Mouse (Mus musculus): ENCODE measurements around the gene Cyp3a11. TPM values are rescaled to one million over a fixed set of nuclear protein-coding genes. Genes with fewer than 3 reads are reported as not detected.
"Not testable (repeated sequence)": the region's sequence is repeated elsewhere in the genome, so short reads cannot be mapped to it uniquely, and the experiment has no call there.

Gene Cyp3a11
- total RNA-seq (2021): not detected
- long read RNA-seq, experiment 1: 0 reads
- long read RNA-seq, experiment 2: 0 reads

DNA sequence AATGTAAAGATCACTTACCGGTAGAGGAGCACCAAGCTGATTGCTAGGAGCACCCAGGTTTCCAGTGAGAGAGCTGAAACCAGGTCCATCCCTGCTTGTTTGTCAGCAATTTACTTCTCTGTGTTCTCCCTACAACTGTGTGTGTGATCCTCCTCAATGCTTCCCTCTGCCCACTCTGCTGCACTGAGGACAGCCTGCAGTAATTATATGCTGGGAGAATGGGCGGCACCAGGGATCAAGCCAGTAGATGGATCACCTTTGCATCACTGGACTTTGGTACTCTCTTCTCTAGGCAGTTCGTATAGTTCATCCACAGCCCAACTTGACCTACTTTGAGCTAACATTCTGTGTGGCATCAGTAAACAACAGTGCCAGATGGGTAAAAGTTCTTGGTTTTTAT is at the start of gene Cyp3a11:
TSS of gene Cyp3a11 (minus strand) at position 277 of the 400 bp plus-strand sequence.
- no peak for DNase-seq (ENCODE audit: low spot score in 2 of 2)
- intact Hi-C loops (cut with DNase I): no loop called here

DNA sequence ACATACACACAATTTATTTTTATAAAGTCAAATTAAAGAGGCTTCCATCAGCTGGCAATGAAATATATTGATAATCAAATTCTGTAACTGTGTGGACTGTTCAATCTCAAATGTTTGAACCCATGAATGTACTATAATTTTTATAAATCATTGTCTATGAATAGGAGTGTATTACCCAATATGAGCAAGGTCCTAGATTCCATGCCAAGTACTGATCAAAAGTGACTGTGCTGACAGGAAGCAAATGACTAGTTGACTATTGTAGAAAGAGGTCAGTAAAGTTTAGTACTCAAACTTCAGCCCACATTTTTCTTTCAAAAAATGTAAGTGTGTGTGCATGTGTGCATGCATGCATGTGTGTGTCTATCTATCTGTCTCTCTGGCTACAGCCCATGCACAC is 33.1 kb upstream of the Cyp3a11 start:
- intact Hi-C loops (cut with DNase I): no loop called here
- no peak for DNase-seq (ENCODE audit: low spot score in 2 of 2)

DNA sequence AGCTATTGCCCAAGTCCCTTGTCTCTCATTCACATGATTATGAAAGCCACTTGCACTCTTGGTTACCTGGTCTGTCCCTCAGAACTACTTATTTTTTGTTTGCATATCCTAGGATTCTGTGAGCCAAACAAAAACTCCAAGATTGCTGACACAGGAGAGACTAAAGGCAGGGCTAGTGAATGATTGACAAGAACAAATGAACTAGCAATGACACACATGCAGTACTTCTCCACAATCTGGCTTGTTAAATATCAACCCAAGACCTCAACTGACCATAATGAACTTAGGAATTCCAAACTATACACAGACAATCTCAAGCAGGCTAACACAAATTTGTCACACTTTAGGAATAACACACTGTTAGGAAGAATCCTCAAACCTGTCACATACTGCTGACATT is 32.0 kb upstream of the Cyp3a11 start:
- intact Hi-C loops (cut with DNase I): no loop called here
- no peak for DNase-seq (ENCODE audit: low spot score in 2 of 2)

DNA sequence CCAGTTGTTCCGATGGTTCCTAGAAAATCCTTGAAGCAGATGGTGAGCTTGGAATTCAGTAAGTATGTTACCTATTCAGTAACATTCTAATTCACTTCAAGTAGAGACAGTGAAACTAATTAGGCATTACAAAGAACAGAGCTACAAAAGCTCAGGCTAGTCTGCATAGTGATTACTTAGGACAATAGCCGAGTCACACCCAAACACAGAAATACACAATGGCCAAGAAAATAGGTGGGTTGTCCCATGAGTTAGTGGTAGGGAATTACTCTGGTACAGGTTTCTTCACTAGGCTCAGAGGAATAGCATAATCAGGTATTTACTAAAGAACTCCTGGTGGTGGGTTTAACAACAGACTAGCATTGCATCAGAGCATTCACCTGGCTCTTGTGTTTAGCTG is 27.2 kb upstream of the Cyp3a11 start:
- DNase-seq (ENCODE audit: low spot score in 2 of 2); intact Hi-C loops (cut with DNase I): not testable (repeated sequence)

DNA sequence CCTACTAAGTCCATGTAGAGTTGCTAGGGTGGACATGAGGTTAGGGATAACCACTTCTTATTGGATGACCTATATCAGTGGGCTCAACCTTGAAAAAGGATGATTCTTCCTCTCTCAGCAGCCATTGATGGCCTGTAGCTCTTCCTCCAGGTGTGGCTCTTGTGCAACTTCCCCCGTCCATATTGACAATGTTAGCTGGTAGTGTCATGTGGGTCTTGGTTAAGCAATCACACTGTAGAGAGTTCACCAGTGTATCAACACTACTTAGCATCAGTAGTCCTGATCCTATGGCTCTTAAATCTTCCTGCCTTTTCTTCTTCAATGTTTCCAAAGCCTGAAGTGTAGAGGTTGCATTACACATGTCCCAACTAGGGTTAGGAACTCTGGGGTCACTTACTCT is 24.8 kb upstream of the Cyp3a11 start:
- intact Hi-C loops (cut with DNase I): no loop called here
- no peak for DNase-seq (ENCODE audit: low spot score in 2 of 2)

DNA sequence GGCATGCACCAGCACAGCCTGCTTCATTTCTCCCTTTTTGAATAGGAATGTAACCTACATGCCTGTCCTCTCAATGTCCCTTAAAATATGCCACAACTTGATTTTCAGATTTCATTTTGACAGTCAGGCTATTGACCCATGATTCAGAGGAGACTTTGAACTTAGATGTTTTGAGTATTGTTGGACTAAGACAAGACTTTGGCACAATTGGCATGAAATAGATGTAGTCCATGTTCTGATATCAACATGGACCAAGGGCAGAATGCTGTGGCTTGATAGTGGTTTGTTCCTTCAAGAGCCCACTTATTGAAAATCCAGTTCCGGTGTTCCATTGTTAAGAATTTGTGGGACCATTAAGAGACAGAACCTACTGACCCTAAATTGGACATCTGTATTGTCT is 23.6 kb upstream of the Cyp3a11 start:
- intact Hi-C loops (cut with DNase I): no loop called here

DNA sequence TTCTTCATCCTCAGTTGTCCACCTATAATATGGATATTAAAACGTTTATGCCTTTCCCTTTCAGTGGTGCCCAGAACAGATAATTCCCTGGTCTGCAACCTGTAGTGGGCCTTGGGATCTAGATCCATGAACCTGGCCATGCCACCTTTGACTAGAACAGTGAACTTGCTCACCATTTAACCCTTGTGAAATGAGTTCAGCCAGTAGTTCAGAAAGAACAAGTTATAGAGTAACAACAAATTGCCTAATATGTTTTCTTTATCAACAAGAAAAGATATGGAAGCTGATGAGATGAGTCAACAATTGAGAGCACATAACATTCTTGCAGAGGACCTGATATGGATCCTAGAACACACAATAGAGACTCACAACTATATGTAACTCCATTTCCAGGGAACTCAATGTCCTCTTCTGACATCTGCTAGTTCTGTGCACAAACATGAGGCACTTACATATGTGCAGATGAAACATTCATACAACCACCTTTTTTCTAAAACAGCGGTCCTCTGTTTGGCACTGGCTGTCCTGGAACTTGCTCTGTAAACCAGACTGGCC is 20.7 kb upstream of the Cyp3a11 start:
- DNase-seq (ENCODE audit: low spot score in 2 of 2): no peak
- intact Hi-C loops (cut with DNase I): no loop called here

More for the DNA sequence above, 23.6 kb upstream of the Cyp3a11 start:
- no peak for DNase-seq (ENCODE audit: low spot score in 2 of 2)

DNA sequence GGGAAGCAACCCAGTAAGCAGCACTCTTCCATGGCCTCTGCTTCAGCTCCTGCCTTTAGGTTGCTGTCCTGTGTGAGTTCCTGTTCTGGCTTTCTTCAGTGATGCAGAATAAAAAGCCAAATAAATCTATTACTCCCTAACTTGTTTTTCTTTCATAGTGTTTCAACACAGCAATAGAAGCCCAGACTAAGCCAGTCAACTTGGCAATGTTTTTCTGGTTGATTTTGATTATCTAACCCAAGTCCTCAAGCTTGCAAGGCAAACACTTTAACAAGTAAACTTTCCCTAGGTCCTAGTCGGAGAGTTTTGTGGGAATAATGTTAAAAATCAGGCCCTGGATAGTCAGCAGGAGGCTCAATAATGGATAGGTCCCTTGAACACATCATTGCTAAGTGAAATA is 17.5 kb upstream of the Cyp3a11 start:
- DNase-seq (ENCODE audit: low spot score in 2 of 2): no peak
- intact Hi-C loops (cut with DNase I): no loop called here

DNA sequence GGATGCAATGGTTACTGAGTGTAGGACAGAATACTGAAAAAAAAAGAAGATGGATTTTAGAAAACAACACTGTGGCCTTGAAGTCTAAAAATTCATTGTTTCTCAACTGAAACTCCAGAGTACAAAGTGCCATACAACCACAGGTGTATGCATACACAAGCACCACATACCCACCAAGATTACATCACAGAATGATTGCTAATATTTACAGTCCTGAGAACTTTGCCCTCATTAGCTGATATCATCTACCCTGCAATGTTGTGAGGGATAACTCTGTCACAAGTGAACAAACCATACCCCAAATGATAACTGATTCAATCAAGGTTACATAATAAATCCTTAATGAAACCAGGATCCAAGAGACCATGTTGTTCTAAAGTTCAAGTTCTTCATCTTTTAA is 1.4 kb upstream of the Cyp3a11 start:
- DNase-seq (ENCODE audit: low spot score in 2 of 2): no peak
- intact Hi-C loops (cut with DNase I): no loop called here

DNA sequence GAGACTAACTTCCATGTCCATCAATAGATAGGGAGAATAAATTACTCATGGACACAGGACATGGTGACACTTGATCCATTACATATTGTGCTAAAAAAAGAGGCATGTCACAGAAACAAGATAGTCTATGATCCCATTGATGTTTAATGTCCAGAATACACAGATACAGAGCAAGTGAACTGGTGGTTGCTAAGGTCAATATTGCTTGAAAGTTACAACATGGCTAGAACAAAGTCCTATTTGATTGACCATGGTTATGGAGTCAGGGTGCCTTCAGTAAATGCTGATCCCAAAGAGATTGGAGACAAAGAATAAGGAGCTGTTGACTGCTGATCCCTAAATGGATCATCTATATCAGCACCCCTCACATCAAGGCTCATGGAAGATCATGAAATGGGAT is 12.3 kb downstream of the Cyp3a11 start:
- intact Hi-C loops (cut with DNase I); DNase-seq (ENCODE audit: low spot score in 2 of 2): not testable (repeated sequence)

DNA sequence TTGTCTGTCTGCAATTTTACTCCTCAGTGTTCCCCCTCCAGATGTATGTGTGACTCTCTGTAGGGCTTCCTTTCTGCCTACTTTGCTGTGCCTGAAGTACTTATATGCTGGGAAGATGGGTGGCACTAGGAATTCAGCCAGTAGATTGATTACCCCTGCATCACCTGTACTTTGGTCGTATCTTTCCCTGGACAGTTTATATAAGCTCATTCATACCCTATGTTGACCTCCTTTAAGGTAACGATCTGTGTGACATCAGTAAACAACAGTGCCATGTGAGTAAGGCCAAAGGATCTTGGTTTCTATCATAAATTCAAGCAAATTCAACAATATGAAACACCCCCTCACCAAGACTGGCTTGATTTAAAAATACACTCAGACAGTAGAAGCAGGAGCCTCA is 74.0 kb downstream of the Cyp3a11 start, which contains the start of gene Cyp3a44:
TSS of gene Cyp3a44 (minus strand) at position 79 of the 400 bp plus-strand sequence.
- intact Hi-C loops (cut with DNase I); DNase-seq (ENCODE audit: low spot score in 2 of 2): not testable (repeated sequence)

Other genes starting within 250 kb of the Cyp3a11 start
- not detected for gene Cyp3a41a, start 159.8 kb downstream of the Cyp3a11 start, total RNA-seq (2021)
- gene Cyp3a44, start 74.1 kb downstream of the Cyp3a11 start, total RNA-seq (2021): not detected
- gene Cyp3a25, start 129.7 kb upstream of the Cyp3a11 start, total RNA-seq (2021): not detected
- gene Cyp3a59, start 199.3 kb upstream of the Cyp3a11 start, total RNA-seq (2021): not detected